Mouse (Mus musculus): ENCODE results near the gene Asxl1. TPM values are rescaled to one million over a fixed set of nuclear protein-coding genes. Genes with fewer than 3 reads are reported as not detected.

Asxl1 gene
- polyA plus RNA-seq, 1 experiment from 2014 or later = 17.1 TPM

DNA sequence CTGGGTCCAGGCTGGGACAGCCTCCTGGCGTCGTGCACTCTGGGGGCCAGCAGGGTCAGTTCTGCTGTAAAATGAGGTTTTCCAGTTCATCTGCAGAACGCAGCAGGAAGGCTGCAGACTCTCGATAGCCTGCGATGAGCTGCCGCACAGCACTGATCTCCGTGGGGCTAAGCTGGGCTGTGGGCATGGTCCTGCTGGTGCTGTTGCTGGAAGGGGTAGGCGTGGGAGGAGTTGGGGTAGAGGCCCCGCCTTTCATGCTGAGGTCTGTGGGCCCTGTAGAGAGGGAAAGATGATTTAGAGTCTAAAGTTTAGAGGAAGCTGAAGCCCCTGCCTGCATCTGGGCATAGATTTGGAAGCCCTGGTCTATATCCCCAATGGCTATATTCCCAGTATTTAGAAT lies 65.9 kb downstream of the Asxl1 start:
- Histone ChIP-seq H3K36me3 (ENCODE audit: control insufficient read depth, insufficient read depth, low read length) (peaks cover 100% of the 10 kb centered on the region), H3K9me3 (ENCODE audit: control insufficient read depth, low read length) (no peaks in the 10 kb centered on the region), H3K27ac (replicated peaks; ENCODE audit: low read depth, low read length) (0 out of 2 replicates have a peak overlapping the region, but pooled peaks have one; percentile 5), H3K9ac (replicated peaks; ENCODE audit: low read length) (no peak overlapping the region), H3K4me3 (replicated peaks; ENCODE audit: low read depth, low read length) (no peak overlapping the region), H3K4me1 (ENCODE audit: control insufficient read depth, insufficient read depth, low read length) (no peaks in the 10 kb centered on the region), H3K27me3 (ENCODE audit: control insufficient read depth, insufficient read depth, low read length) (no peaks in the 10 kb centered on the region), H3K4me2 (ENCODE audit: low read length) (no peak overlapping the region)
- ATAC-seq (ENCODE audit: low FRiP score, low TSS enrichment) = no peak
- no peak for DNase-seq
- 69% methylated on average over 9 of the region's 9 CpGs for WGBS

GRCm38 (mm10) chr2:153412563-153412962 lies 66.9 kb downstream of the Asxl1 start:
- Histone ChIP-seq H3K4me2 (ENCODE audit: low read length) (no peak overlapping the region), H3K9me3 (ENCODE audit: control insufficient read depth, low read length) (no peaks in the 10 kb centered on the region), H3K27me3 (ENCODE audit: control insufficient read depth, insufficient read depth, low read length) (no peaks in the 10 kb centered on the region), H3K36me3 (ENCODE audit: control insufficient read depth, insufficient read depth, low read length) (peaks cover 100% of the 10 kb centered on the region), H3K4me3 (replicated peaks; ENCODE audit: low read depth, low read length) (no peak overlapping the region), H3K27ac (replicated peaks; ENCODE audit: low read depth, low read length) (no peak overlapping the region), H3K9ac (replicated peaks; ENCODE audit: low read length) (no peak overlapping the region), H3K4me1 (ENCODE audit: control insufficient read depth, insufficient read depth, low read length) (no peaks in the 10 kb centered on the region)
- DNase-seq = no peak
- 64% methylated on average over 6 of the region's 6 CpGs for WGBS
- no peak for ATAC-seq (ENCODE audit: low FRiP score, low TSS enrichment)

DNA sequence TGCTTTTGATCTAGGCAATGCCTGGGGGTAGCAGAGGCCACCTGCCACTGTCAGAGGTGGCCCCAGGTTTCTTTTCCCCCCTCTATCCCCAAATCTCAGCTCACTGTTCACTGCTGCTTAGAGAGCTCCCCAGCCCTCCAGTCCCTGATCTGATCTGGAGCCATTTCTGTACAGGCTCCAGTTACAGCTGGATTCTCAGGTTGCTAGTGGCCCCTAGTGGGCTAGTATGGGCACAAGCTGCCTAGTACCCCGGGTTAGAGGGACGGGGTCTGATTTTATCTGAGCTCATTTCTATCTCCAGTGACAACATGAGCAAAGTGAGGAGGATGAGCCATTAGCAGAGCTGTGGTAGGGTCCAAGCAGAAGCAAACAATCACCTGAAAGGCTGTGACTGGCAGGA lies 69.0 kb downstream of the Asxl1 start:
- Histone ChIP-seq H3K4me2 (ENCODE audit: low read length) (no peak overlapping the region), H3K9me3 (ENCODE audit: control insufficient read depth, low read length) (no peaks in the 10 kb centered on the region), H3K27ac (replicated peaks; ENCODE audit: low read depth, low read length) (no peak overlapping the region), H3K9ac (replicated peaks; ENCODE audit: low read length) (no peak overlapping the region), H3K27me3 (ENCODE audit: control insufficient read depth, insufficient read depth, low read length) (no peaks in the 10 kb centered on the region), H3K36me3 (ENCODE audit: control insufficient read depth, insufficient read depth, low read length) (peaks cover 100% of the 10 kb centered on the region), H3K4me1 (ENCODE audit: control insufficient read depth, insufficient read depth, low read length) (no peaks in the 10 kb centered on the region), H3K4me3 (replicated peaks; ENCODE audit: low read depth, low read length) (no peak overlapping the region)
- DNase-seq (peak; percentile 55), ATAC-seq (ENCODE audit: low FRiP score, low TSS enrichment) (no peak)
- 42% methylated on average over 2 of the region's 2 CpGs for WGBS

DNA sequence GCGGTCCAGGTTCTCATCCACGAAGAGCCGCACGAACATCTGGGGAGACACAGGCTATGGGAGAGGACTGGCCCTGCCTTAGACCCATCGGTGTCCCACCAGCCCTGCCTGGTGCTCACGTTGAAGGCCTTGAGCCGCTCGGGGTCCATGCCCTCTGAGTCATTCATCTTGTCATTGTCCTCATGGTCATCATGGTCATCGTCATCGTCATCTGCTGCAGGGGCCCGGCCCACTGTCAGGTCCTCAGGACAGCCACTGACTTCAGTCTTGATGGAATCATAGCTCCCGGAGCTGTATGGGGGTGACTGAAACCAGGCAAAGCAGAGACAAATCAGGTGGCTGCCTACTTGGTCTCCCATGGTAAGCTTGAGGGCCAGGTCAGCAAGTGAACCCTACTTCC lies 72.2 kb downstream of the Asxl1 start:
- ATAC-seq (ENCODE audit: low FRiP score, low TSS enrichment) = no peak
- Histone ChIP-seq H3K36me3 (ENCODE audit: control insufficient read depth, insufficient read depth, low read length) (peaks cover 81% of the 10 kb centered on the region), H3K27me3 (ENCODE audit: control insufficient read depth, insufficient read depth, low read length) (no peaks in the 10 kb centered on the region), H3K4me1 (ENCODE audit: control insufficient read depth, insufficient read depth, low read length) (peaks cover 10% of the 10 kb centered on the region), H3K4me2 (ENCODE audit: low read length) (no peak overlapping the region), H3K9me3 (ENCODE audit: control insufficient read depth, low read length) (no peaks in the 10 kb centered on the region), H3K9ac (replicated peaks; ENCODE audit: low read length) (no peak overlapping the region), H3K4me3 (replicated peaks; ENCODE audit: low read depth, low read length) (no peak overlapping the region), H3K27ac (replicated peaks; ENCODE audit: low read depth, low read length) (no peak overlapping the region)
- DNase-seq = no peak
- WGBS = 98% methylated on average over 12 of the region's 12 CpGs

DNA sequence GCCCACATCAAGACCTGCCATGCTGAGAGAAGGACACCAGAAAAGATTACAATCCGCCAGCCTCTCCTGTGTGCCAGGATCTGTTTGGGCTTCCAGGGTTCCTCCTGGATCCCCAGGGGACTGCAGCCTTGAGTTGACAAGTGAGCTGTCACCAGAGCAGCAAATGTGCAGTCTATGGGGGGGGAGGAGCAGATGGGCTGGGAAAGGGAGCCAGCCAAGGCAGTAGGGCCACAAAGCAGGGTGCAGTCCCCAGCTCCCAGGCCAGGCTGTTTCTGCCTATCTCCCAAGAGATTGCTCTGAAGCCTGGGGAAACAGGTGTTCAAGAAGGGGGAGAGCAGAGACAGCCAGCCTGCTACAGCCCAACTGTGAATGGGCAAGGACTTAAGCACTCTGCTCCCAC lies 72.8 kb downstream of the Asxl1 start:
- no peaks in the 10 kb centered on the region for H3K9me3 ChIP-seq (ENCODE audit: control insufficient read depth, low read length)
- no peak for DNase-seq
- peaks cover 15% of the 10 kb centered on the region for H3K4me1 ChIP-seq (ENCODE audit: control insufficient read depth, insufficient read depth, low read length)
- H3K4me3 ChIP-seq (replicated peaks; ENCODE audit: low read depth, low read length) = no peak overlapping the region
- H3K36me3 ChIP-seq (ENCODE audit: control insufficient read depth, insufficient read depth, low read length) = peaks cover 80% of the 10 kb centered on the region
- no peak for ATAC-seq (ENCODE audit: low FRiP score, low TSS enrichment)
- WGBS = 90% methylated on average over 1 of the region's 1 CpGs
- H3K9ac ChIP-seq (replicated peaks; ENCODE audit: low read length) = no peak overlapping the region
- no peak overlapping the region for H3K4me2 ChIP-seq (ENCODE audit: low read length)
- H3K27me3 ChIP-seq (ENCODE audit: control insufficient read depth, insufficient read depth, low read length) = no peaks in the 10 kb centered on the region
- no peak overlapping the region for H3K27ac ChIP-seq (replicated peaks; ENCODE audit: low read depth, low read length)

DNA sequence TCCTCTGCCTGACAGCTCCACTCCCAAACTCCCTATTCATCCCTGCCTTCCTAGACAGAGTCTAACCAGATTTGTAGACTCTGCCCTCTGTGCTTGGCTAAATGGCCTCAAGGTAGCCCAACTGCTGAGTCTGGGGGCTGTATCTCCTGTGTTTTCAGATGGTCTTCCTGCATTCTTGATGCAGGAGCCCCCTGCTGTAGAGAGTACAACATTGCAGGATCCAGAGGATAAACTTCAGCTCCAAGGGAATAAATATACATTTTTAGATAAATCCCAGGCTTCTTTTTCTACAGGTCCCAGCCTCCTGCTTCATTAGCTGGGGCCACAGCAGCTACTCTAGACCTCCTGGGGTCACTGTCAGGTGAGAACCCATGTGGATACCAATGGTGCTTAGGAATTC lies 75.6 kb downstream of the Asxl1 start:
- H3K27me3 ChIP-seq (ENCODE audit: control insufficient read depth, insufficient read depth, low read length) = no peaks in the 10 kb centered on the region
- no peak for ATAC-seq (ENCODE audit: low FRiP score, low TSS enrichment)
- DNase-seq = peak; percentile 55
- peaks cover 30% of the 10 kb centered on the region for H3K4me1 ChIP-seq (ENCODE audit: control insufficient read depth, insufficient read depth, low read length)
- no peak overlapping the region for H3K27ac ChIP-seq (replicated peaks; ENCODE audit: low read depth, low read length)
- H3K4me3 ChIP-seq (replicated peaks; ENCODE audit: low read depth, low read length) = no peak overlapping the region
- no peak overlapping the region for H3K9ac ChIP-seq (replicated peaks; ENCODE audit: low read length)
- no peak overlapping the region for H3K4me2 ChIP-seq (ENCODE audit: low read length)
- H3K36me3 ChIP-seq (ENCODE audit: control insufficient read depth, insufficient read depth, low read length) = peaks cover 75% of the 10 kb centered on the region
- H3K9me3 ChIP-seq (ENCODE audit: control insufficient read depth, low read length) = no peaks in the 10 kb centered on the region

- ATAC-seq (ENCODE audit: low FRiP score, low TSS enrichment) (peak; percentile 71), DNase-seq (peak; percentile 70)
- Histone ChIP-seq H3K27ac (replicated peaks; ENCODE audit: low read depth, low read length) (no peak overlapping the region), H3K36me3 (ENCODE audit: control insufficient read depth, insufficient read depth, low read length) (peaks cover 67% of the 10 kb centered on the region), H3K4me2 (ENCODE audit: low read length) (no peak overlapping the region), H3K4me1 (ENCODE audit: control insufficient read depth, insufficient read depth, low read length) (peaks cover 33% of the 10 kb centered on the region), H3K9me3 (ENCODE audit: control insufficient read depth, low read length) (no peaks in the 10 kb centered on the region), H3K9ac (replicated peaks; ENCODE audit: low read length) (peak overlapping the region; percentile 23; the same call in 1 of the 2 replicates), H3K4me3 (replicated peaks; ENCODE audit: low read depth, low read length) (no peak overlapping the region), H3K27me3 (ENCODE audit: control insufficient read depth, insufficient read depth, low read length) (no peaks in the 10 kb centered on the region)
- 5% methylated on average over 5 of the region's 5 CpGs for WGBS
Observed at GRCm38 (mm10) chr2:153422051-153422450, 76.4 kb downstream of the Asxl1 start.

DNA sequence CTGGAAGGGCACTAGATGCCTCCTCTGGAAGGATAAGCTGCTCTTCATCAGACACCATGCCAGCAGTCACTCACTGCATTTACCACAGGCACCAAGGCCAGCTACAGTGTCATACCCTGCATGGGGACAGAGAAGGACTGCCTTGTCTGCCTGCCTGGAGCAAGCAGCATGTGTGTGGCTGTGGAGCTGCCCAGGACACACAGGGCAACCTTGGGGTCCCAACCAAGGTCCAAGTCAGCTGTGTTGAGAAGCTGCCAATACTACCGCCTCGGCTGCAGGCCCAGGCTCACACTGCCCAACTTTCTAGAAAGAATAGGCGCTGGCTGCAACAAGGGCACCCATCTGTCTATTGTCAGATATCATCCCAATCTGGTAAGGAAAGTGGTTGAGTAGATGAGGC lies 77.5 kb downstream of the Asxl1 start:
- Histone ChIP-seq H3K27me3 (ENCODE audit: control insufficient read depth, insufficient read depth, low read length) (no peaks in the 10 kb centered on the region), H3K9ac (replicated peaks; ENCODE audit: low read length) (no peak overlapping the region; the same call in 1 of the 2 replicates), H3K4me2 (ENCODE audit: low read length) (no peak overlapping the region), H3K4me3 (replicated peaks; ENCODE audit: low read depth, low read length) (no peak overlapping the region), H3K36me3 (ENCODE audit: control insufficient read depth, insufficient read depth, low read length) (peaks cover 62% of the 10 kb centered on the region), H3K9me3 (ENCODE audit: control insufficient read depth, low read length) (no peaks in the 10 kb centered on the region), H3K4me1 (ENCODE audit: control insufficient read depth, insufficient read depth, low read length) (peaks cover 36% of the 10 kb centered on the region), H3K27ac (replicated peaks; ENCODE audit: low read depth, low read length) (no peak overlapping the region)
- DNase-seq (no peak), ATAC-seq (ENCODE audit: low FRiP score, low TSS enrichment) (no peak)
- 72% methylated on average over 3 of the region's 3 CpGs for WGBS

DNA sequence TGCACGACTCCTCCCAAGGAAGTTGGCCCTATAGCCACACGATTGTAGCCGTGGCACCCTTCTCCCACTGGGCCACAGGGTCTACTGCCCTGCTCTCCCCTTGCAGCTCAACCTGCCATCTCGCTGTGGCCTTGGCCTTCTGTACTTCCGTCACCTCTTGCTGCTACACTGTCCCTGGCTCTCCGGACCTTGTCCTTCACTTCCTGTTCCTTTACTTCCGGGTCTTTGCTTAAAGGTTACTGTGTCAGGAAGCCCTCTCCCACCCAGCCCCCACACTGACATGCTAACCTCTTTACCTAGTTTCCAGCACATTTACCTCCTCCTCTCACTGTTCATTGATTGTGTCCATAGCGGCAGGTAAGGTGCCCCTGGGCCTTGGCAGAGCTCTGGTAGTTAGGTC lies 78.9 kb downstream of the Asxl1 start:
- Histone ChIP-seq H3K9ac (replicated peaks; ENCODE audit: low read length) (no peak overlapping the region), H3K27ac (replicated peaks; ENCODE audit: low read depth, low read length) (no peak overlapping the region), H3K4me1 (ENCODE audit: control insufficient read depth, insufficient read depth, low read length) (peaks cover 36% of the 10 kb centered on the region), H3K4me2 (ENCODE audit: low read length) (no peak overlapping the region), H3K36me3 (ENCODE audit: control insufficient read depth, insufficient read depth, low read length) (peaks cover 62% of the 10 kb centered on the region), H3K27me3 (ENCODE audit: control insufficient read depth, insufficient read depth, low read length) (no peaks in the 10 kb centered on the region), H3K9me3 (ENCODE audit: control insufficient read depth, low read length) (no peaks in the 10 kb centered on the region), H3K4me3 (replicated peaks; ENCODE audit: low read depth, low read length) (no peak overlapping the region)
- ATAC-seq (ENCODE audit: low FRiP score, low TSS enrichment) (no peak), DNase-seq (no peak)
- 88% methylated on average over 8 of the region's 8 CpGs for WGBS
